Mouse (Mus musculus) heart, embryonic 12.5 days (tissue): Measurements from ENCODE around the gene Agap1. TPM values are rescaled to one million over a fixed set of nuclear protein-coding genes. Genes with fewer than 3 reads are reported as not detected.

Experiments
- ATAC-seq: fragments of 200-750 bp; cut with Nextera tagmentation; 2 replicates; pipeline ENCODE4 v1.8.0; 2017; ENCODE audit warnings: moderate TSS enrichment, moderate library complexity; ENCODE audit not compliant: insufficient number of reproducible peaks, low FRiP score
- H3K27ac ChIP-seq: fragments of 300-500 bp; sonication (generic); 2 replicates; pipeline ENCODE4 v1.5.1; 2016; ENCODE audit warnings: mild to moderate bottlenecking, moderate library complexity; ENCODE audit not compliant: poor library complexity, severe bottlenecking
- H3K27me3 ChIP-seq: fragments of 300-500 bp; sonication (generic); replicated peaks from 2 replicates; pipeline ENCODE4 v1.6.1; 2016; ENCODE audit warnings: mild to moderate bottlenecking, moderate library complexity
- H3K36me3 ChIP-seq: fragments of 300-500 bp; sonication (generic); 2 replicates; pipeline ENCODE4 v1.6.1; 2016; ENCODE audit warnings: mild to moderate bottlenecking, moderate library complexity
- H3K4me1 ChIP-seq: fragments of 300-500 bp; sonication (generic); replicated peaks from 2 replicates; pipeline ENCODE4 v1.6.1; 2016; ENCODE audit warnings: mild to moderate bottlenecking
- H3K4me2 ChIP-seq: fragments of 300-500 bp; sonication (generic); 2 replicates; pipeline ENCODE4 v1.6.1; 2016; ENCODE audit warnings: mild to moderate bottlenecking, moderate library complexity
- H3K4me3 ChIP-seq: fragments of 300-500 bp; sonication (generic); 2 replicates; pipeline ENCODE4 v1.5.1; 2016; ENCODE audit warnings: mild to moderate bottlenecking
- H3K9ac ChIP-seq: fragments of 300-500 bp; sonication (generic); 2 replicates; pipeline ENCODE4 v1.6.1; 2016; ENCODE audit warnings: mild to moderate bottlenecking, moderate library complexity
- H3K9me3 ChIP-seq: fragments of 300-500 bp; sonication (generic); replicated peaks from 2 replicates; pipeline ENCODE4 v1.6.1; 2016; ENCODE audit warnings: mild to moderate bottlenecking, moderate library complexity
- WGBS: fragments of 180-500 bp; shearing (Covaris S2); methylation state at CpG from one replicate; pipeline ENCODE4 v1.1.7; 2016; 5-methylcytosine and 5-hydroxymethylcytosine counted together
- polyA plus RNA-seq: library from polyadenylated mRNA; unstranded; fragments of >200 nt; fragmentation: Nextera tagmentation; extraction: Ambion mirVana; gene quantifications from 2 replicates; pipeline ENCODE4 v1.2.1, GENCODE M21; 2016

The Agap1 gene
- polyA plus RNA-seq, 1 experiment from 2014 or later, result 16.3 TPM

GRCm38 (mm10) chr1:89429946-89430640 is 24.5 kb upstream of the Agap1 start:
- ATAC-seq, result no peak
- 79% methylated on average over 11 of the region's 11 CpGs for WGBS

GRCm38 (mm10) chr1:89439351-89439750 is 15.3 kb upstream of the Agap1 start:
- Histone ChIP-seq H3K9me3 (no peaks in the 10 kb centered on the region), H3K36me3 (no peaks in the 10 kb centered on the region), H3K4me1 (peaks cover 11% of the 10 kb centered on the region), H3K4me2 (no peak overlapping the region), H3K9ac (no peak overlapping the region), H3K4me3 (no peak overlapping the region), H3K27me3 (no peaks in the 10 kb centered on the region), H3K27ac (no peak overlapping the region)
- 63% methylated on average over 6 of the region's 6 CpGs for WGBS
- ATAC-seq, result no peak

More at GRCm38 (mm10) chr1:89429946-89430640, 24.5 kb upstream of the Agap1 start:
- no peak overlapping the region for H3K9ac ChIP-seq
- H3K27me3 ChIP-seq, result peaks cover 9% of the 10 kb centered on the region; the same call in 1 of the 2 replicates
- H3K4me3 ChIP-seq, result no peak overlapping the region
- H3K36me3 ChIP-seq, result no peaks in the 10 kb centered on the region
- H3K4me2 ChIP-seq, result no peak overlapping the region
- H3K27ac ChIP-seq, result no peak overlapping the region
- no peaks in the 10 kb centered on the region for H3K4me1 ChIP-seq
- H3K9me3 ChIP-seq, result no peaks in the 10 kb centered on the region

GRCm38 (mm10) chr1:89441236-89441897 is 13.2 kb upstream of the Agap1 start:
- no peak for ATAC-seq
- no peaks in the 10 kb centered on the region for H3K36me3 ChIP-seq
- 38% methylated on average over 5 of the region's 5 CpGs for WGBS

GRCm38 (mm10) chr1:89443512-89443911 is 11.1 kb upstream of the Agap1 start:
- no peak overlapping the region for H3K4me2 ChIP-seq

More at GRCm38 (mm10) chr1:89441236-89441897, 13.2 kb upstream of the Agap1 start:
- Histone ChIP-seq H3K27me3 (no peaks in the 10 kb centered on the region), H3K9ac (no peak overlapping the region), H3K4me2 (no peak overlapping the region), H3K27ac (no peak overlapping the region), H3K4me3 (no peak overlapping the region), H3K9me3 (no peaks in the 10 kb centered on the region), H3K4me1 (peaks cover 11% of the 10 kb centered on the region)

GRCm38 (mm10) chr1:89444014-89444413 is 10.6 kb upstream of the Agap1 start:
- Histone ChIP-seq H3K27me3 (no peaks in the 10 kb centered on the region), H3K27ac (no peak overlapping the region), H3K4me3 (no peak overlapping the region), H3K4me2 (no peak overlapping the region), H3K9ac (no peak overlapping the region), H3K4me1 (peaks cover 7% of the 10 kb centered on the region; the same call in 1 of the 2 replicates), H3K9me3 (no peaks in the 10 kb centered on the region), H3K36me3 (no peaks in the 10 kb centered on the region)
- ATAC-seq, result no peak
- 44% methylated on average over 3 of the region's 3 CpGs for WGBS

More at GRCm38 (mm10) chr1:89443512-89443911, 11.1 kb upstream of the Agap1 start:
- Histone ChIP-seq H3K4me1 (peaks cover 7% of the 10 kb centered on the region; the same call in 1 of the 2 replicates), H3K4me3 (no peak overlapping the region), H3K27me3 (no peaks in the 10 kb centered on the region), H3K9ac (no peak overlapping the region), H3K9me3 (no peaks in the 10 kb centered on the region), H3K36me3 (no peaks in the 10 kb centered on the region), H3K27ac (no peak overlapping the region)
- ATAC-seq, result no peak
- 60% methylated on average over 9 of the region's 9 CpGs for WGBS

- H3K9me3 ChIP-seq, result no peaks in the 10 kb centered on the region
- no peak overlapping the region for H3K9ac ChIP-seq
- H3K36me3 ChIP-seq, result no peaks in the 10 kb centered on the region
- no peak overlapping the region for H3K4me3 ChIP-seq
- H3K4me1 ChIP-seq, result peaks cover 7% of the 10 kb centered on the region
- ATAC-seq, result no peak
- WGBS, result 73% methylated on average over 7 of the region's 7 CpGs
- no peaks in the 10 kb centered on the region for H3K27me3 ChIP-seq
- no peak overlapping the region for H3K4me2 ChIP-seq
- no peak overlapping the region for H3K27ac ChIP-seq
These were observed 4.5 kb upstream of the Agap1 start for GRCm38 (mm10) chr1:89450139-89450538.

GRCm38 (mm10) chr1:89452138-89452537 is 2.5 kb upstream of the Agap1 start:
- no peak for ATAC-seq
- 61% methylated on average over 8 of the region's 8 CpGs for WGBS
- no peaks in the 10 kb centered on the region for H3K36me3 ChIP-seq
- H3K4me3 ChIP-seq, result no peak overlapping the region
- H3K9me3 ChIP-seq, result no peaks in the 10 kb centered on the region
- H3K4me2 ChIP-seq, result no peak overlapping the region
- H3K27ac ChIP-seq, result no peak overlapping the region
- no peak overlapping the region for H3K9ac ChIP-seq
- H3K27me3 ChIP-seq, result no peaks in the 10 kb centered on the region
- peaks cover 24% of the 10 kb centered on the region for H3K4me1 ChIP-seq

GRCm38 (mm10) chr1:89453666-89454065 is 940 bp upstream of the Agap1 start:
- H3K4me1 ChIP-seq, result peaks cover 24% of the 10 kb centered on the region
- peak overlapping the region; percentile 68 for H3K4me3 ChIP-seq
- peak overlapping the region; percentile 84 for H3K9ac ChIP-seq
- 31% methylated on average over 6 of the region's 6 CpGs for WGBS
- ATAC-seq, result no peak
- H3K27ac ChIP-seq, result no peak overlapping the region
- H3K4me2 ChIP-seq, result peak overlapping the region; percentile 91
- 0 out of 2 replicates have a peak, but pooled peaks cover 1% of the 10 kb centered on the region for H3K9me3 ChIP-seq
- no peaks in the 10 kb centered on the region for H3K27me3 ChIP-seq
- no peaks in the 10 kb centered on the region for H3K36me3 ChIP-seq

GRCm38 (mm10) chr1:89455421-89456091 is 950 bp downstream of the Agap1 start:
- Histone ChIP-seq H3K4me3 (peak overlapping the region; percentile 68), H3K36me3 (no peaks in the 10 kb centered on the region), H3K27me3 (no peaks in the 10 kb centered on the region), H3K27ac (no peak overlapping the region), H3K4me1 (peaks cover 29% of the 10 kb centered on the region), H3K4me2 (peak overlapping the region; percentile 91), H3K9ac (peak overlapping the region; percentile 84), H3K9me3 (0 out of 2 replicates have a peak, but pooled peaks cover 3% of the 10 kb centered on the region)
- ATAC-seq, result no peak
- under 1% methylated on average over 51 of the region's 51 CpGs for WGBS

GRCm38 (mm10) chr1:89456456-89456855 is 1.9 kb downstream of the Agap1 start:
- no peaks in the 10 kb centered on the region for H3K27me3 ChIP-seq
- no peak overlapping the region for H3K27ac ChIP-seq
- 0 out of 2 replicates have a peak, but pooled peaks cover 3% of the 10 kb centered on the region for H3K9me3 ChIP-seq
- H3K4me2 ChIP-seq, result peak overlapping the region; percentile 91
- 41% methylated on average over 5 of the region's 5 CpGs for WGBS
- H3K9ac ChIP-seq, result peak overlapping the region; percentile 84; the same call in 1 of the 2 replicates
- no peak for ATAC-seq
- no peaks in the 10 kb centered on the region for H3K36me3 ChIP-seq
- peak overlapping the region; percentile 68 for H3K4me3 ChIP-seq
- peaks cover 38% of the 10 kb centered on the region for H3K4me1 ChIP-seq
